Mouse (Mus musculus) embryonic fibroblast, embryonic 13.5 days (primary cell): ENCODE results near the gene Axdnd1.

Experiments
- CTCF ChIP-seq: IDR thresholded peaks from 2 replicates; pipeline ENCODE4 v1.5.1; 2011; ENCODE audit warnings: mild to moderate bottlenecking, control low read depth, low read length, moderate library complexity, borderline replicate concordance; ENCODE audit not compliant: insufficient read depth
- POLR2A ChIP-seq: IDR thresholded peaks from 2 replicates; pipeline ENCODE4 v1.6.1; 2011; ENCODE audit warnings: low read depth, mild to moderate bottlenecking, control low read depth, low read length, moderate library complexity

DNA sequence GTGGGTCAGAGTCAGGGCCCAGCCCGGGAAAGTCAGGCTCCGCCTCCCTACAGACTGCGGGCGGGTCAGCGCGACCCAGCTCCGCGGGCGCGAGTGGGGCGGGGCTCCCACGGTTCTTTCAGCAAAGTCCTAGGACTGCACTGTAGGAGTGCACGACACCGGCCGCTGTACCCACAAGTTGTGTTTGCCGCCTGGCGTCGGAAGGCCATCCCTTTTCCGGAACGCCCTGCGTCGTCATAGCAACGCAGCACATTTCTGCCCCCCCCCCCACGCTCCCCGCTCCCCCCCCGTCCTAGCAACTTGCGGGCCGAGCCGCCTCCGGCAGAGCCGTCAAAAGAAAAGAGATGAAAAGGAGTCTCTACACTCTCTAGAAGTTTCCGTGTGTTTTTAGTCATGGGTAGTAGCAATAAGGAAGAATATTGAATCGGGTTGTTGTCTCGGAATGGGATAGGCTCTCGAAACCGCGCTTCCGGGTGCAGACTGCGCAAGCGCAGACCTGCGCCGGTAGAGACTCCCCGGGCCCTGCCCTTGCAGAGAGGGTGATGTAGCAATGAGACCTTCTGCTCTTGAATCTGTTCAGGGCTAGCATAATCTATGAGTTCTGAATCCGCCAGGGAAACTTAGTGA, at the start of gene Axdnd1:
- TF ChIP-seq CTCF (no peak), POLR2A (peak; percentile 68)
